Mouse (Mus musculus) neural tube, embryonic 11.5 days (tissue): ENCODE results near the gene Crebbp. TPM values are rescaled to one million over a fixed set of nuclear protein-coding genes. Genes with fewer than 3 reads are reported as not detected.

Source experiments
- ATAC-seq: fragments of 200-750 bp; cut with Nextera tagmentation; 2 replicates; pipeline ENCODE4 v1.8.0; 2017; ENCODE audit warnings: moderate number of reproducible peaks, mild to moderate bottlenecking, moderate TSS enrichment, moderate library complexity; ENCODE audit not compliant: insufficient read depth, low FRiP score, low TSS enrichment
- DNase-seq: peaks from one replicate; pipeline ENCODE4 v3.0.0-alpha.2; 2015; ENCODE audit warnings: low spot score
- H3K27ac ChIP-seq: fragments of 300-500 bp; sonication (generic); 2 replicates; pipeline ENCODE4 v1.5.1; 2014; ENCODE audit warnings: low read depth, mild to moderate bottlenecking, low read length
- H3K27me3 ChIP-seq: fragments of 300-500 bp; sonication (generic); 2 replicates; pipeline ENCODE4 v1.6.1; 2014; ENCODE audit warnings: mild to moderate bottlenecking, low read length, mixed read lengths; ENCODE audit not compliant: control insufficient read depth, insufficient read depth
- H3K36me3 ChIP-seq: fragments of 300-500 bp; sonication (generic); 2 replicates; pipeline ENCODE4 v1.6.1; 2014; ENCODE audit warnings: mild to moderate bottlenecking, low read length, moderate library complexity, mixed read lengths; ENCODE audit not compliant: control insufficient read depth, insufficient read depth
- H3K4me1 ChIP-seq: fragments of 300-500 bp; sonication (generic); 2 replicates; pipeline ENCODE4 v1.6.1; 2014; ENCODE audit warnings: low read length, mixed read lengths; ENCODE audit not compliant: control insufficient read depth, insufficient read depth
- H3K4me2 ChIP-seq: fragments of 300-500 bp; sonication (generic); 2 replicates; pipeline ENCODE4 v1.6.1; 2014; ENCODE audit warnings: low read depth, mild to moderate bottlenecking, moderate library complexity
- H3K4me3 ChIP-seq: fragments of 300-500 bp; sonication (generic); 2 replicates; pipeline ENCODE4 v1.5.1; 2014; ENCODE audit warnings: low read depth, low read length
- H3K9ac ChIP-seq: fragments of 300-500 bp; sonication (generic); 2 replicates; pipeline ENCODE4 v1.6.1; 2014; ENCODE audit warnings: mild to moderate bottlenecking, low read length
- H3K9me3 ChIP-seq: fragments of 300-500 bp; sonication (generic); 2 replicates; pipeline ENCODE4 v1.6.1; 2016; ENCODE audit warnings: low read length; ENCODE audit not compliant: control insufficient read depth
- whole genome bisulfite sequencing: fragments of 180-500 bp; shearing (Covaris S2); extraction: QIAGEN DNeasy Blood & Tissue Kit; methylation state at CpG from one replicate; pipeline ENCODE4 v1.1.7; 2014; 5-methylcytosine and 5-hydroxymethylcytosine counted together
- polyA plus RNA-seq: library from polyadenylated mRNA; unstranded; fragments of >200 nt; fragmentation: Nextera tagmentation; extraction: Ambion mirVana; gene quantifications from 2 replicates; pipeline ENCODE4 v1.2.1, GENCODE M21; 2014

Crebbp gene
- polyA plus RNA-seq, 1 experiment from 2014 or later, result 34.3 TPM

DNA sequence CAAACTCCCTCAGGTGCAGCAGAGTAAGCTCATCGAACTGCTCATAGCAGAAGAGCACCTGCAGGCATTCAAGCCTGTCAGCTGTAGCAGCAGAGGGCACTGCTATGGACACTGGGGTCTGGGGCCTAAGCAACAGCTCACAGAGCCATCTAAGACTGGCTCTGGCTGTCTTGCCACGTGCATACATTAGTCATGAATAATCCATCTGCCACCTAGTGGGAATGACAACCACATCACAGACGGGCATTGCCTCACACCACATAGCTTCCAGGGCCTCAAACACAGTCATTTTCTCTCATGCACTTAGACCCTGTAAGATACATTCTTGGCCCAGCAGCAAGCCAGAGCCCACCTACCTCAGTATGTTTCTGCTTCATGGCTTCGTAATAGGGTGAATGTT lies 168.3 kb downstream of the Crebbp start:
- Histone ChIP-seq H3K4me1 (no peaks in the 10 kb centered on the region), H3K4me3 (no peak overlapping the region), H3K27me3 (no peaks in the 10 kb centered on the region), H3K9ac (no peak overlapping the region), H3K27ac (no peak overlapping the region), H3K4me2 (no peak overlapping the region), H3K36me3 (peaks cover 10% of the 10 kb centered on the region), H3K9me3 (no peaks in the 10 kb centered on the region)
- no peak for DNase-seq
- no peak for ATAC-seq
- 91% methylated on average over 4 of the region's 4 CpGs for WGBS

DNA sequence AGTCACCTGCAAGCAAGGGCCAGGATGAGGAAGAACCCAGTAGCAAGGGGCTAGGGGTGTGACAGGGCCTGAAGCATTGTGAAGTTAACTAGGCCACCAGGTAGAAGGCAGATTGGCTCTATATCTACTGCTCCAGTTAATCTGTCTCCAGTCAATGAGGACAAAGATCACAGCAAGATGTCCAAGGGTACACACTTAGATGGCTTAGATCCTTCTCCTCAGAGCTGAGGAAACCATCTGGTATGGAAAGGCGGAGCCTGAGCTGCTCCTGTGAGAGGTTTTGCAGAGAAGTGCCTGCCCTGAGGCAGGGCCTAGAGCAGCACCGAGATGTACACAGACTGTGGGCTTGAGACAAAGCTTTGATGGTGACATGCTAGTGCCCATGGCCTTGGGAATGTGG lies 169.7 kb downstream of the Crebbp start:
- no peak overlapping the region for H3K27ac ChIP-seq
- no peaks in the 10 kb centered on the region for H3K9me3 ChIP-seq
- DNase-seq (no peak), ATAC-seq (no peak)
- peaks cover 14% of the 10 kb centered on the region for H3K36me3 ChIP-seq
- WGBS, result 97% methylated on average over 2 of the region's 2 CpGs
- no peaks in the 10 kb centered on the region for H3K4me1 ChIP-seq
- no peak overlapping the region for H3K9ac ChIP-seq
- no peak overlapping the region for H3K4me3 ChIP-seq
- H3K4me2 ChIP-seq, result no peak overlapping the region
- H3K27me3 ChIP-seq, result no peaks in the 10 kb centered on the region

DNA sequence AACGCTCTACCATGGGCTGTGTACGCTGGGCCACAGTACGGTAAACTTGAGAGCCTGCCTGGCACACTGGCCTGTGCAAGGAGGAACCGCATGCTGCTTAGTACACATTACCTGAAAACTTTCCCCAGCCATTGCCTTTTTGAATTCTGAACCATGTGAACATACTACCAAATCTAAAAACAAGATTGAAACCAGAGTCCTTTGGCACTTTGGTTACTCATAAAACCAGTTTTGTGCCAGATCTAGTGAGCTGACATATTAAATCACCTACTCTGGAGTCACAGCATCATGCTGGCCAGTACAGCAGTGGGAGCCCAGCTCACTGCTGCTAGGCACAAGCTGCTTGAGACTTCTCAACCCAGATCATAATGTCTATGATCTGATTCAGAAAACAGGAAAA lies 172.2 kb downstream of the Crebbp start:
- WGBS, result 98% methylated on average over 4 of the region's 4 CpGs
- no peak overlapping the region for H3K27ac ChIP-seq
- H3K4me1 ChIP-seq, result no peaks in the 10 kb centered on the region
- H3K4me3 ChIP-seq, result no peak overlapping the region
- H3K4me2 ChIP-seq, result no peak overlapping the region
- ATAC-seq, result no peak
- no peaks in the 10 kb centered on the region for H3K9me3 ChIP-seq
- no peak overlapping the region for H3K9ac ChIP-seq
- DNase-seq, result no peak
- H3K27me3 ChIP-seq, result no peaks in the 10 kb centered on the region
- peaks cover 17% of the 10 kb centered on the region for H3K36me3 ChIP-seq

DNA sequence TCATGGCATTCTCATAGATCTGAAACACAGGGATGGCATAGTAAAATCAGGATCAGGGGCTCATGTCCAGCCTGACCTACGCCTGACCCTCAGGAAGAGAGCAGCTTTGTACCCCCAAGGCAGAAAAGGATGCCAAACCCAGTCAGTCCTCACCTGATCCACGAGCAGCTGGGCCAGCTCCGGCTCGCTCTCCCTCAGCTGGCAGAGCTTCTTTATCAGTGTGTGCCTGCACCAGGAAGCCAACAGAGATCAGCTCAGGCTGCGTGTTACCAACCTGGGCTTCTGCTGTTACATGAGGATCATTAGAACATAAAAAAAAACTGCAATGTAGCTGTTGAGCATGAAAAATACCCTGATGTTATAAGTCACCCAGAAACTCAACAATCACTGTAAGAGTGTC lies 173.6 kb downstream of the Crebbp start:
- Histone ChIP-seq H3K9ac (no peak overlapping the region), H3K27ac (no peak overlapping the region), H3K36me3 (peaks cover 17% of the 10 kb centered on the region), H3K9me3 (no peaks in the 10 kb centered on the region), H3K27me3 (no peaks in the 10 kb centered on the region), H3K4me2 (no peak overlapping the region), H3K4me3 (no peak overlapping the region), H3K4me1 (no peaks in the 10 kb centered on the region)
- DNase-seq (no peak), ATAC-seq (no peak)
- WGBS, result 92% methylated on average over 5 of the region's 5 CpGs

DNA sequence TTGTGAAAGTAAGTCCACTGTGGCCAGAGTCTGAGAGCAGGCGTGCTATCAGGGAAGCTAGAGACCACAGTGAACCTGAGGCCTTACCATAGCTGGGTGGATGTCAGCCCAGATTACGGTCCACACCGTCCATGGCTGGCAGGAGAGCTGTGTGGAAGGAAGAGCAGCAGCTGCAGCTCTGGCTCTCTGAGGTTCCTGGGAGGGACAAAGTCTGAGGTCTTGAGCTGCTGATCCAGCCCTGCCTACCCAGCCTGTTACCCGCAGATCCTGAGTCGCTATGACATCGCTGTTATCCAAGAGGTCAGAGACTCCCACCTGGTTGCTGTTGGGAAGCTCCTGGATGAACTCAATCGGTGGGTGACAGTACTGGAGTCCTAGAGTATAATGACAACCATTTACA lies 176.1 kb downstream of the Crebbp start:
- DNase-seq (no peak), ATAC-seq (no peak)
- Histone ChIP-seq H3K36me3 (peaks cover 11% of the 10 kb centered on the region), H3K4me3 (no peak overlapping the region), H3K4me1 (no peaks in the 10 kb centered on the region), H3K27ac (no peak overlapping the region), H3K4me2 (no peak overlapping the region), H3K9me3 (no peaks in the 10 kb centered on the region), H3K9ac (no peak overlapping the region), H3K27me3 (no peaks in the 10 kb centered on the region)
- WGBS, result 93% methylated on average over 7 of the region's 7 CpGs

DNA sequence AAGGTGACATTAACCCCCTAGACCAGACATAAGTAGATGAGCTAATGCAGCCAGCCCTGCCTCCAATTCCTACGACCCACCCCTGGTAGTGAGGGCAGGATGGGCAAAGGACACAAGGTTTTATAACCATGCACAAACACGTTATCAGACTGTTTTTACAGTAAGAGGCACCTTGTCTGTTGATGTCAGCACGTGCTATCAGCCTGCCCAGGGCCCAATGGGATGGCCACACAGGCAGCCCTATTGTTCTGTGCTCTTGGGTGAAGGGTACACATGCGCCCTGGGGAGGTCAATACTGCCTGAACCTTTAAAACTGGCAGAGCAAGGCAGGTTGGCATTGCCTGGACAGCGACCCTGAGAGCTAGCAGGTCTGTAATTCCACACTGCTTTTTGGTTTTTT lies 177.0 kb downstream of the Crebbp start, which contains the start of gene Dnase1:
TSS of gene Dnase1 (plus strand) at position 136 of the 400 bp plus-strand sequence.
- ATAC-seq (no peak), DNase-seq (no peak)
- WGBS, result 87% methylated on average over 5 of the region's 5 CpGs
- H3K27me3 ChIP-seq, result no peaks in the 10 kb centered on the region
- H3K4me2 ChIP-seq, result no peak within 1 kb of the TSS
- H3K4me1 ChIP-seq, result no peaks in the 10 kb centered on the region
- no peak within 1 kb of the TSS for H3K27ac ChIP-seq
- no peak within 1 kb of the TSS for H3K9ac ChIP-seq
- H3K4me3 ChIP-seq, result no peak within 1 kb of the TSS
- H3K9me3 ChIP-seq, result no peaks in the 10 kb centered on the region
- H3K36me3 ChIP-seq, result peaks cover 11% of the 10 kb centered on the region

DNA sequence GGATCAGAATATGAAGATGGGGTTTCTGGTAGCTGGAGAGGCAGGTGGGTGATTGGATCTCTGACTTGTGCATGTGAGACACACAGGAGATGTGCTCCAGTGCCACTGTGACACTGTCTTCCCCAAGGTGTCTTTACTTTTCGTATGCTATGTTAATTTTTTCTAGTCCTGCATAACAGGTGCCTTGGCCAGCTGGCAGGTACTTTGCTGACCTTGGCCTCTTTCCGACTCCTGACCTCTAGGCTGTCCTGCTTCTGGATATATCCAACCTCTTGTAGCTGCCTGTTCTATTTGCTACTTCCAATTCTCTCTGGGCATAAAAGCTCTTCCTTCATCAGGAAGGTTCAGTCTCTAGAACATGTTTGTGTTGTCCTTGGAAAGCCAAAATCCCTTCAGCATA lies 178.2 kb downstream of the Crebbp start:
- 78% methylated on average over 2 of the region's 2 CpGs for WGBS
- DNase-seq (no peak), ATAC-seq (no peak)

DNA sequence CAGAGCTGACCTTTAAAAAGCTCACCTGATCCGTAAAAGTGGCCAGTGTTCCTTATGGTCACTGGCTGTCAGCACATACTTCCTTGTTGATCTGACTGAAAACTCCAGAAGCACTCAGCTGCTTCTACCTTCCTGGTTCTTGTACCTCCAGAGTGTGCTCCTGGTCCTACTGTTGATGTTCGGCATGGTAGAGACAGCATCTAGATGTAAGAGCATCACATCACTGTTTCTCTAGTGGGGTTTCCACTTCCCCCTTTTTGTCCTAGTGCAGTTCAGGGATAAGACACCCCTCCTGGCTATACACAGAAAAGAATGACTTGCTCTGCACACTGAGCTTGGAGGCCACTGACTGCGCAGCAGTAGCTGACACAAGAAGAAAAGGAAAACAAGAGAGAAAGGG lies 179.3 kb downstream of the Crebbp start:
- Histone ChIP-seq H3K4me1 (no peaks in the 10 kb centered on the region), H3K4me2 (no peak overlapping the region), H3K27ac (no peak overlapping the region), H3K4me3 (no peak overlapping the region), H3K9me3 (no peaks in the 10 kb centered on the region), H3K36me3 (peaks cover 11% of the 10 kb centered on the region), H3K27me3 (no peaks in the 10 kb centered on the region), H3K9ac (no peak overlapping the region)
- ATAC-seq, result no peak
- WGBS, result 97% methylated on average over 3 of the region's 3 CpGs
- DNase-seq, result no peak

More for the DNA sequence above, 178.2 kb downstream of the Crebbp start:
- Histone ChIP-seq H3K4me1 (no peaks in the 10 kb centered on the region), H3K4me2 (no peak overlapping the region), H3K9me3 (no peaks in the 10 kb centered on the region), H3K27ac (no peak overlapping the region), H3K4me3 (no peak overlapping the region), H3K36me3 (peaks cover 11% of the 10 kb centered on the region), H3K9ac (no peak overlapping the region), H3K27me3 (no peaks in the 10 kb centered on the region)

DNA sequence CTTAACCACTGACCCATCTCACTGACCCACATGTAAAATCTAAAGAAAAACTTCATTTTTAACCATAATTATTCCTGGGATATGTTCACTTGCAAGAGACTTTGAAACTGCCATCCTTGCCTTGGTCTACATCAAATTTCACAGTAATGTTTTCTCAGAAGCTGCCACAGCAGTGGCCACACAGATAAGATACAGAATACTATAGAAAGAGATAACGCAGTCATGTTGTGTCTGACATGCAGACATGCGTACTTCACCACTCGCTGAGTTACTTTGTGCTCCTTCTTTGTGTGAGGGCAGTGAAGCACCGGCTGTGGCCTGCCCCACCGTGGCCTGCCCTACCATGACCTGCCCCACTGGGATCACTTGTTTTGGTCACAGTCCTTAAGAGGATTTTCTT lies 179.8 kb downstream of the Crebbp start:
- Histone ChIP-seq H3K4me2 (no peak overlapping the region), H3K27me3 (no peaks in the 10 kb centered on the region), H3K9me3 (no peaks in the 10 kb centered on the region), H3K4me1 (no peaks in the 10 kb centered on the region), H3K9ac (no peak overlapping the region), H3K27ac (no peak overlapping the region), H3K4me3 (no peak overlapping the region), H3K36me3 (peaks cover 6% of the 10 kb centered on the region)
- WGBS, result 81% methylated on average over 5 of the region's 5 CpGs
- DNase-seq (no peak), ATAC-seq (no peak)
